Mouse (Mus musculus): Measurements from ENCODE around the gene Eif2b1. TPM values are rescaled to one million over a fixed set of nuclear protein-coding genes. Genes with fewer than 3 reads are reported as not detected.
"Not testable (repeated sequence)": the region's sequence is repeated elsewhere in the genome, so short reads cannot be mapped to it uniquely, and the experiment has no call there.

Gene Eif2b1
- total RNA-seq, 2 experiments from 2014 or later: 40.0 to 45.5 TPM

- not testable (repeated sequence) for DNase-seq (ENCODE audit: low spot score in 2 of 2)
Measured at GRCm38 (mm10) chr5:124551349-124552093, 27.4 kb downstream of the Eif2b1 start.

GRCm38 (mm10) chr5:124550737-124551136 is 28.2 kb downstream of the Eif2b1 start:
- not testable (repeated sequence) for DNase-seq (ENCODE audit: low spot score in 2 of 2)

GRCm38 (mm10) chr5:124541602-124541973 is 37.3 kb downstream of the Eif2b1 start:
- no peak for DNase-seq (ENCODE audit: low spot score in 2 of 2)

GRCm38 (mm10) chr5:124540905-124541601 is 37.9 kb downstream of the Eif2b1 start:
- DNase-seq (ENCODE audit: low spot score in 2 of 2): peak; percentile 67 to 73

- DNase-seq (ENCODE audit: low spot score in 2 of 2): peak; percentile 91 to 95
Measured at GRCm38 (mm10) chr5:124540383-124540786, 38.5 kb downstream of the Eif2b1 start, which contains the start of gene Tmed2. Gene Tmed2, plus strand, starts transcription at chr5:124540695.

GRCm38 (mm10) chr5:124539905-124540304 is 39.0 kb downstream of the Eif2b1 start:
- DNase-seq (ENCODE audit: low spot score in 2 of 2): no peak

- peak in 1 of 2 experiments; percentile 48 for DNase-seq (ENCODE audit: low spot score in 2 of 2)
Measured at GRCm38 (mm10) chr5:124538813-124539792, 39.8 kb downstream of the Eif2b1 start.

- peak; percentile 32 to 50 for DNase-seq (ENCODE audit: low spot score in 2 of 2)
Measured at GRCm38 (mm10) chr5:124536776-124537175, 42.2 kb downstream of the Eif2b1 start.

- DNase-seq (ENCODE audit: low spot score in 2 of 2): no peak
Measured at GRCm38 (mm10) chr5:124535016-124535415, 43.9 kb downstream of the Eif2b1 start.

GRCm38 (mm10) chr5:124532451-124532850 is 46.5 kb downstream of the Eif2b1 start:
- DNase-seq (ENCODE audit: low spot score in 2 of 2): no peak

GRCm38 (mm10) chr5:124531583-124531930 is 47.4 kb downstream of the Eif2b1 start:
- DNase-seq (ENCODE audit: low spot score in 2 of 2): no peak

GRCm38 (mm10) chr5:124530655-124531582 is 48.0 kb downstream of the Eif2b1 start, which contains the start of gene Rilpl1:
Gene Rilpl1, minus strand, starts transcription at chr5:124531391.
- DNase-seq (ENCODE audit: low spot score in 2 of 2): peak; percentile 76 to 81

- no peak for DNase-seq (ENCODE audit: low spot score in 2 of 2)
Measured at GRCm38 (mm10) chr5:124529697-124530096, 49.2 kb downstream of the Eif2b1 start.

- no peak for DNase-seq (ENCODE audit: low spot score in 2 of 2)
Measured at GRCm38 (mm10) chr5:124529191-124529651, 49.7 kb downstream of the Eif2b1 start.

GRCm38 (mm10) chr5:124528791-124529190 is 50.1 kb downstream of the Eif2b1 start:
- DNase-seq (ENCODE audit: low spot score in 2 of 2): no peak

- DNase-seq (ENCODE audit: low spot score in 2 of 2): no peak
Measured at GRCm38 (mm10) chr5:124528351-124528750, 50.6 kb downstream of the Eif2b1 start.

- no peak for DNase-seq (ENCODE audit: low spot score in 2 of 2)
Measured at GRCm38 (mm10) chr5:124524943-124525342, 54.0 kb downstream of the Eif2b1 start.

GRCm38 (mm10) chr5:124523032-124523431 is 55.9 kb downstream of the Eif2b1 start:
- no peak for DNase-seq (ENCODE audit: low spot score in 2 of 2)

- no peak for DNase-seq (ENCODE audit: low spot score in 2 of 2)
Measured at GRCm38 (mm10) chr5:124521588-124521987, 57.3 kb downstream of the Eif2b1 start.
